Mouse (Mus musculus): ENCODE data around the gene Ermn.

The Ermn gene

GRCm38 (mm10) chr2:58052821-58053581, at the start of gene Ermn:
Gene Ermn, minus strand, starts transcription at chr2:58052864.
- DNase-seq (ENCODE audit: extremely low spot score) = peak; percentile 2

GRCm38 (mm10) chr2:58094818-58095217, 42.2 kb upstream of the Ermn start:
- DNase-seq (ENCODE audit: extremely low spot score) = no peak

- DNase-seq (ENCODE audit: extremely low spot score) = no peak
Measured at GRCm38 (mm10) chr2:58086420-58086819, 33.8 kb upstream of the Ermn start.

GRCm38 (mm10) chr2:58079849-58080248, 27.2 kb upstream of the Ermn start:
- no peak for DNase-seq (ENCODE audit: extremely low spot score)

GRCm38 (mm10) chr2:58055383-58055782, 2.7 kb upstream of the Ermn start:
- peak; percentile 75 for DNase-seq (ENCODE audit: extremely low spot score)

GRCm38 (mm10) chr2:58041867-58042266, 10.8 kb downstream of the Ermn start:
- DNase-seq (ENCODE audit: extremely low spot score) = no peak

GRCm38 (mm10) chr2:58036926-58037325, 15.7 kb downstream of the Ermn start:
- DNase-seq (ENCODE audit: extremely low spot score) = no peak

GRCm38 (mm10) chr2:58035635-58036034, 17.0 kb downstream of the Ermn start:
- DNase-seq (ENCODE audit: extremely low spot score) = no peak

- DNase-seq (ENCODE audit: extremely low spot score) = no peak
Measured at GRCm38 (mm10) chr2:58031431-58031830, 21.2 kb downstream of the Ermn start.

GRCm38 (mm10) chr2:58029404-58029803, 23.3 kb downstream of the Ermn start:
- DNase-seq (ENCODE audit: extremely low spot score) = peak; percentile 37

- no peak for DNase-seq (ENCODE audit: extremely low spot score)
Measured at GRCm38 (mm10) chr2:58026740-58027139, 25.9 kb downstream of the Ermn start.

- DNase-seq (ENCODE audit: extremely low spot score) = no peak
Measured at GRCm38 (mm10) chr2:58023556-58023955, 29.1 kb downstream of the Ermn start.

GRCm38 (mm10) chr2:58007081-58007480, 45.6 kb downstream of the Ermn start:
- DNase-seq (ENCODE audit: extremely low spot score) = no peak

GRCm38 (mm10) chr2:58001497-58001896, 51.2 kb downstream of the Ermn start:
- no peak for DNase-seq (ENCODE audit: extremely low spot score)

- DNase-seq (ENCODE audit: extremely low spot score) = peak; percentile 34
Measured at GRCm38 (mm10) chr2:57997752-57998430, 54.8 kb downstream of the Ermn start, which contains the start of gene Galnt5. Gene Galnt5, plus strand, starts transcription at chr2:57997884.
